Mouse (Mus musculus): ENCODE data around the gene 1700056E22Rik. TPM values are rescaled to one million over a fixed set of nuclear protein-coding genes. Genes with fewer than 3 reads are reported as not detected.

The 1700056E22Rik gene
- polyA plus RNA-seq, 1 experiment from 2014 or later = 2.5 TPM

Other genes starting within 250 kb of the 1700056E22Rik start
- gene Dusp10, start 21.0 kb downstream of the 1700056E22Rik start, polyA plus RNA-seq (2014; fragmentation: Nextera tagmentation; extraction: Ambion mirVana) = 14.4 and 14.8 TPM in 2 replicates

Measured in heart, embryonic 11.5 days (tissue).